31 mouse cellular contexts compared by ENCODE assay signal in genomic region chr9:42277606-42278005, GRCm38 (mm10).
"Had no signal": no experiment of that assay in that cellular context is flagged by ENCODE, and none has a peak within 500 bp of the region (broad histone marks: within the 10 kb centered on the region; RNA-seq: fewer than 3 reads in every experiment).

No protein-coding gene starts in this region.

- H3K9me3 ChIP-seq: limb, embryonic 10.5 days; limb, embryonic 12.5 days; limb, embryonic 13.5 days; limb, embryonic 15.5 days; liver, embryonic 12.5 days; liver, embryonic 13.5 days; liver, embryonic 15.5 days; lung, embryonic 15.5 days; midbrain, embryonic 10.5 days; midbrain, embryonic 12.5 days; midbrain, embryonic 13.5 days; midbrain, embryonic 15.5 days; neural tube, embryonic 12.5 days had no signal

- DNase-seq: left cerebral cortex, postnatal 4 days; liver; liver, embryonic 13.5 days; liver, postnatal 0 days; lung, adult 18-20 months; lung, adult 2 months; lung, embryonic 14.5 days; lung, postnatal 10 days; lung, postnatal 14 days; lung, postnatal 36 days; lung, postnatal 4 days; midbrain, embryonic 14.5 days had no signal

- H3K4me1 ChIP-seq: limb, embryonic 10.5 days; limb, embryonic 12.5 days; limb, embryonic 13.5 days; limb, embryonic 15.5 days; liver, embryonic 13.5 days; lung, embryonic 15.5 days; megakaryocyte, embryonic 14.5 days; midbrain, embryonic 10.5 days; midbrain, embryonic 12.5 days; midbrain, embryonic 13.5 days; midbrain, embryonic 15.5 days; neural tube, embryonic 12.5 days had no signal

- H3K4me2 ChIP-seq: limb, embryonic 12.5 days; limb, embryonic 13.5 days; limb, embryonic 15.5 days; liver, embryonic 12.5 days; liver, embryonic 13.5 days; liver, embryonic 15.5 days; lung, embryonic 14.5 days; lung, embryonic 15.5 days; midbrain, embryonic 11.5 days; midbrain, embryonic 12.5 days; midbrain, embryonic 13.5 days; midbrain, embryonic 15.5 days; neural tube, embryonic 12.5 days had no signal

- H3K4me3 ChIP-seq: limb, embryonic 10.5 days; limb, embryonic 12.5 days; limb, embryonic 13.5 days; limb, embryonic 15.5 days; liver, embryonic 12.5 days; liver, embryonic 13.5 days; liver, embryonic 15.5 days; lung, embryonic 15.5 days; megakaryocyte, embryonic 14.5 days; midbrain, embryonic 10.5 days; midbrain, embryonic 12.5 days; midbrain, embryonic 13.5 days; midbrain, embryonic 15.5 days; myocyte; neural tube, embryonic 12.5 days had no signal

- H3K27me3 ChIP-seq: limb, embryonic 12.5 days; limb, embryonic 13.5 days; limb, embryonic 15.5 days; liver, embryonic 12.5 days; liver, embryonic 13.5 days; liver, embryonic 15.5 days; lung, embryonic 15.5 days; midbrain, embryonic 12.5 days; midbrain, embryonic 13.5 days; midbrain, embryonic 15.5 days; neural tube, embryonic 12.5 days had no signal

- H3K36me3 ChIP-seq: limb, embryonic 10.5 days; limb, embryonic 12.5 days; limb, embryonic 13.5 days; limb, embryonic 15.5 days; liver, embryonic 12.5 days; liver, embryonic 13.5 days; liver, embryonic 15.5 days; lung, embryonic 15.5 days; midbrain, embryonic 10.5 days; midbrain, embryonic 12.5 days; midbrain, embryonic 13.5 days; midbrain, embryonic 15.5 days; neural tube, embryonic 12.5 days had no signal

- ATAC-seq: liver, embryonic 12.5 days; liver, postnatal 0 days; lung, postnatal 0 days; midbrain, embryonic 13.5 days; midbrain, embryonic 15.5 days; midbrain, embryonic 16.5 days had no signal

- H3K27ac ChIP-seq: limb, embryonic 10.5 days; limb, embryonic 12.5 days; limb, embryonic 13.5 days; limb, embryonic 15.5 days; liver, embryonic 12.5 days; liver, embryonic 13.5 days; liver, embryonic 14.5 days; liver, embryonic 15.5 days; lung, embryonic 15.5 days; macrophage; midbrain, embryonic 10.5 days; midbrain, embryonic 12.5 days; midbrain, embryonic 13.5 days; midbrain, embryonic 15.5 days; neural tube, embryonic 12.5 days had no signal

- H3K9ac ChIP-seq: limb, embryonic 12.5 days; limb, embryonic 13.5 days; limb, embryonic 15.5 days; liver, embryonic 12.5 days; liver, embryonic 13.5 days; liver, embryonic 14.5 days; liver, embryonic 15.5 days; liver, postnatal 0 days; lung, embryonic 14.5 days; lung, embryonic 15.5 days; midbrain, embryonic 12.5 days; midbrain, embryonic 13.5 days; midbrain, embryonic 15.5 days; neural tube, embryonic 12.5 days had no signal
